Mouse (Mus musculus): ENCODE results near the gene Prkg1. TPM values are rescaled to one million over a fixed set of nuclear protein-coding genes. Genes with fewer than 3 reads are reported as not detected.

The Prkg1 gene
- polyA plus RNA-seq, 1 experiment from 2014 or later = 13.7 TPM

DNA sequence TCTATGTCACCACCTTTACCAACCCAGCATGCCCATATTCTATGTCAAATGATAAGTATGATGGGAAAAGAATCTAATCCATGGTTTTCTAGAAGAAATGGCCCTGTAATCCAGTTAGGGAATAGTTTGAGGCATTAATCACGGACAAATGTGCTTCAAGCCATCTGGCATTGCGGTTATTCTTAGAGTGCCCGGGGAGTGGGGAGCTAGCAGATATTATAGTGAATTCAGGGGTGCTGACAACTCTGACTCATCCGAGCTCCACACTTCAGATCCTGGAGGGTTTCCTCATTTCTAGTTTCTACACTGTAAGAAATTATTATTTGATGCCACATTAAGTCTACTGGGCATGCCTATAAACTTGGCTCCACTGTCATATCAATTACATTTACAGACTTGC is 200.5 kb downstream of the Prkg1 start:
- Histone ChIP-seq H3K4me1 (ENCODE audit: control insufficient read depth, insufficient read depth, low read length) (no peaks in the 10 kb centered on the region), H3K9me3 (ENCODE audit: control insufficient read depth, low read length) (no peaks in the 10 kb centered on the region), H3K4me2 (ENCODE audit: low read depth, low read length) (no peak overlapping the region), H3K36me3 (ENCODE audit: control insufficient read depth, insufficient read depth, low read length) (no peaks in the 10 kb centered on the region), H3K9ac (ENCODE audit: low read depth, low read length) (no peak overlapping the region), H3K27me3 (replicated peaks; ENCODE audit: control insufficient read depth, insufficient read depth, low read length) (no peaks in the 10 kb centered on the region), H3K4me3 (ENCODE audit: low read depth, low read length) (no peak overlapping the region), H3K27ac (replicated peaks; ENCODE audit: low read depth, low read length) (no peak overlapping the region)
- DNase-seq (ENCODE audit: low spot score) = no peak
- 85% methylated on average over 4 of the region's 4 CpGs for WGBS
- ATAC-seq (ENCODE audit: low read depth) = no peak

DNA sequence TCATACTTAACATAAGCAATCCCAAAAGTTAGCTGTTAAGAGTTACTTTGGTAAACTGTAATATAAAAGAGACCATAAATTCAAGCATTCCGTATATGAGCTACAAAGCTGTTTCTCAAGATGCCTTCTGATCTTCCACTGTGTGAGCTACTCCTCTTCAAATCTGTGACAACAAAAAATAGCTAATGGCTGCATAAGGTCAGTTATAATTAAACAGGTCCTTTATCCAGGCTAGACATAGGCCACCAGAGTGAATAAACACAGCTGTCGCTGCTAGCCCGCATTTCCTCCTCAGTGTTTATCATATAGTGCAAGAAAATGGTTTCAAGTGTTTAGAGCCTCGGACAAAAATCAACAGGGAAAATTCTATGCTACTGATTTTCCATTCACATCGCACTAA is 218.8 kb downstream of the Prkg1 start:
- DNase-seq (ENCODE audit: low spot score) (no peak), ATAC-seq (ENCODE audit: low read depth) (no peak)
- no peak overlapping the region for H3K9ac ChIP-seq (ENCODE audit: low read depth, low read length)
- H3K4me2 ChIP-seq (ENCODE audit: low read depth, low read length) = no peak overlapping the region
- H3K36me3 ChIP-seq (ENCODE audit: control insufficient read depth, insufficient read depth, low read length) = no peaks in the 10 kb centered on the region
- H3K27ac ChIP-seq (replicated peaks; ENCODE audit: low read depth, low read length) = no peak overlapping the region
- WGBS = 70% methylated on average over 5 of the region's 5 CpGs
- no peak overlapping the region for H3K4me3 ChIP-seq (ENCODE audit: low read depth, low read length)
- no peaks in the 10 kb centered on the region for H3K4me1 ChIP-seq (ENCODE audit: control insufficient read depth, insufficient read depth, low read length)
- no peaks in the 10 kb centered on the region for H3K27me3 ChIP-seq (replicated peaks; ENCODE audit: control insufficient read depth, insufficient read depth, low read length)
- H3K9me3 ChIP-seq (ENCODE audit: control insufficient read depth, low read length) = no peaks in the 10 kb centered on the region

DNA sequence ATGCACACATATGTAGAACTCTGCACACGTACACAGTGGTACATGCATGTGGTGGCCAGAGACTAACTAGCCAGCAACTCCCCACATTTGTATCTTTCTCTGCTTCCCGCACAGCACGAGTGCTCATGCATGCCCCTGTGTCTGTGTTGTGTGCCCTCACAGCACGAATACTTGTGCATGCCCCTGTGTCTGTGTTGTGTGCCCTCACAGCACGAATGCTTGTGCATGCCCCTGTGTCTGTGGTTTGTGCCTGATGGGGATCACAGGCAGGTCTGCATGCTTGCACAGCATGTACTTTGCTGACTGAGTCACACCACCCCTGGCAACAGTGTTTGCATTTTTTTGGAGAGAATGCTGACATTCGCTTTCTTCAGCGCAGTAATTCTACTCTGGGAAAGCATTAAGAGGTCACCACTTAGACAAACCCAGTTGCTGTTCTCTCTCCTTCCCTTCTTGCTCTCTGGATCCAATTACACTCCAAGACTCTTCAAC is 233.5 kb downstream of the Prkg1 start:
- peaks cover 10% of the 10 kb centered on the region for H3K4me1 ChIP-seq (ENCODE audit: control insufficient read depth, insufficient read depth, low read length)
- no peaks in the 10 kb centered on the region for H3K27me3 ChIP-seq (replicated peaks; ENCODE audit: control insufficient read depth, insufficient read depth, low read length)
- 16% methylated on average over 7 of the region's 7 CpGs for WGBS
- no peaks in the 10 kb centered on the region for H3K36me3 ChIP-seq (ENCODE audit: control insufficient read depth, insufficient read depth, low read length)
- H3K9ac ChIP-seq (ENCODE audit: low read depth, low read length) = no peak overlapping the region
- no peak overlapping the region for H3K4me2 ChIP-seq (ENCODE audit: low read depth, low read length)
- H3K4me3 ChIP-seq (ENCODE audit: low read depth, low read length) = no peak overlapping the region
- DNase-seq (ENCODE audit: low spot score) = peak; percentile 76
- no peaks in the 10 kb centered on the region for H3K9me3 ChIP-seq (ENCODE audit: control insufficient read depth, low read length)
- H3K27ac ChIP-seq (replicated peaks; ENCODE audit: low read depth, low read length) = no peak overlapping the region
- ATAC-seq (ENCODE audit: low read depth) = peak; percentile 57; the same call in 1 of the 2 replicates

DNA sequence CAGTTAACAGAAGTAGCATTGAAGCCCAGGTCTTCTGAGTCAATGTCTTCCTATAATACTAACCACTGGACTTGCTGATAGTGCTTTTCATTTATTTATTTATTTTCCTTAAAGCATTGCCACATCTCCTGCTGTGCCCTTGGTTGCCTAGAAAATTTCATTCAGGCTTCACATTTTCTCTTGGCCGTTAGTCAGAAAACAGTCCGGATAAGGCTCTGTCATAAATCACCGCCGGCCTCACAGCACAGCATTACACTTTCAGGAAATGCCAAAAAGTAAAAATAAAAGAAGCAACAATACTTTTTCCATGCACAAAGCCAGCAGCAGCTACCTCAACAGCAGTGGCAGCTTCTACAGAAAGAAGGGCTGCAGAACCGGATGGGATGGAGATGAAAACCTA is 234.2 kb downstream of the Prkg1 start:
- 33% methylated on average over 5 of the region's 5 CpGs for WGBS
- peak; percentile 53 for DNase-seq (ENCODE audit: low spot score)

DNA sequence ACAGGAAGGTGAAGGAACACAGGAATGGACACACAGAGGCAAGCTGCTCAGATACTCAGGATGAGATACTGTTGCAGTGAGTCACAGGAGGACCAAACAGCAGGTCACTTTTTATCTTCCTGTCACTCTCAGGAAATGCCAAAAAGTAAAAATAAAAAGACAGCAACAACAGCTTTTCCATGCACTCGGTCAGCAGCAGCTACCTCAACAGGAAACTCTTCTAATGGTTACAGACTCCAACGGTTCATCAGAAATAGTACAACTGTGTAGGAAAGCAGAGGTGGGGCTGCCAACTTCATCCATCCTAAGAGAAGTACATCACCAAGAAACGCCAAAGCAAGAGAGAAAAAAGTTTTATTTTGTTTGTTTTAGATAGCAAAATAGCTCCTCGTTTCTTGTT is 234.9 kb downstream of the Prkg1 start:
- Histone ChIP-seq H3K4me1 (ENCODE audit: control insufficient read depth, insufficient read depth, low read length) (peaks cover 10% of the 10 kb centered on the region), H3K4me2 (ENCODE audit: low read depth, low read length) (no peak overlapping the region), H3K4me3 (ENCODE audit: low read depth, low read length) (no peak overlapping the region), H3K36me3 (ENCODE audit: control insufficient read depth, insufficient read depth, low read length) (no peaks in the 10 kb centered on the region), H3K9ac (ENCODE audit: low read depth, low read length) (no peak overlapping the region), H3K27ac (replicated peaks; ENCODE audit: low read depth, low read length) (no peak overlapping the region), H3K9me3 (ENCODE audit: control insufficient read depth, low read length) (no peaks in the 10 kb centered on the region), H3K27me3 (replicated peaks; ENCODE audit: control insufficient read depth, insufficient read depth, low read length) (no peaks in the 10 kb centered on the region)
- 58% methylated on average over 4 of the region's 4 CpGs for WGBS
- no peak for DNase-seq (ENCODE audit: low spot score)
- ATAC-seq (ENCODE audit: low read depth) = no peak

More for the DNA sequence above, 234.2 kb downstream of the Prkg1 start:
- ATAC-seq (ENCODE audit: low read depth) = no peak
- Histone ChIP-seq H3K4me1 (ENCODE audit: control insufficient read depth, insufficient read depth, low read length) (peaks cover 10% of the 10 kb centered on the region), H3K27me3 (replicated peaks; ENCODE audit: control insufficient read depth, insufficient read depth, low read length) (no peaks in the 10 kb centered on the region), H3K27ac (replicated peaks; ENCODE audit: low read depth, low read length) (no peak overlapping the region; the same call in 1 of the 2 replicates), H3K4me2 (ENCODE audit: low read depth, low read length) (no peak overlapping the region), H3K9me3 (ENCODE audit: control insufficient read depth, low read length) (no peaks in the 10 kb centered on the region), H3K9ac (ENCODE audit: low read depth, low read length) (no peak overlapping the region), H3K4me3 (ENCODE audit: low read depth, low read length) (no peak overlapping the region), H3K36me3 (ENCODE audit: control insufficient read depth, insufficient read depth, low read length) (no peaks in the 10 kb centered on the region)

DNA sequence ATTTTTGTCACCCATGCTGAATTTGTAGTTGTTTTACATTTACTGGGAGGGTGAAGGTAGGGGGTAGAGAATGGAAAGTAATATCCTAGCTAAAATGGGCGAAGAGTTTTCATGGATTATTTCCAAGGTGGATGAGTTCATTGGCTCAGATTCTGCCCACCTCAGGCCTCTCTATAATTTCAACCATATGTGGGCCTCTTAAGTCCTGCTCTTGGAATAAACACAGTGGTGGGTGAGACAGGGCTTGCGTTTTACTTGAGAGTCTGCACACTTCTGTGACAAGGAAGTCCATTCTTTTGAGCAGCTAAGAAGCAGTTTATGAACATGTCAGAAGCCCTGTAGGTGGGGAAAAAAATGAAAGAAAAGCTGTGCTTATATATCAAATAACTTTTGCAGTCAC is 250.3 kb downstream of the Prkg1 start:
- no peaks in the 10 kb centered on the region for H3K27me3 ChIP-seq (replicated peaks; ENCODE audit: control insufficient read depth, insufficient read depth, low read length)
- no peak overlapping the region for H3K9ac ChIP-seq (ENCODE audit: low read depth, low read length)
- WGBS = 28% methylated on average over 2 of the region's 2 CpGs
- ATAC-seq (ENCODE audit: low read depth) = no peak
- no peak overlapping the region; the same call in 1 of the 2 replicates for H3K27ac ChIP-seq (replicated peaks; ENCODE audit: low read depth, low read length)
- H3K9me3 ChIP-seq (ENCODE audit: control insufficient read depth, low read length) = no peaks in the 10 kb centered on the region
- H3K4me3 ChIP-seq (ENCODE audit: low read depth, low read length) = no peak overlapping the region
- H3K36me3 ChIP-seq (ENCODE audit: control insufficient read depth, insufficient read depth, low read length) = no peaks in the 10 kb centered on the region
- H3K4me2 ChIP-seq (ENCODE audit: low read depth, low read length) = no peak overlapping the region
- DNase-seq (ENCODE audit: low spot score) = peak; percentile 75
- H3K4me1 ChIP-seq (ENCODE audit: control insufficient read depth, insufficient read depth, low read length) = peaks cover 10% of the 10 kb centered on the region; the same call in 1 of the 2 replicates

DNA sequence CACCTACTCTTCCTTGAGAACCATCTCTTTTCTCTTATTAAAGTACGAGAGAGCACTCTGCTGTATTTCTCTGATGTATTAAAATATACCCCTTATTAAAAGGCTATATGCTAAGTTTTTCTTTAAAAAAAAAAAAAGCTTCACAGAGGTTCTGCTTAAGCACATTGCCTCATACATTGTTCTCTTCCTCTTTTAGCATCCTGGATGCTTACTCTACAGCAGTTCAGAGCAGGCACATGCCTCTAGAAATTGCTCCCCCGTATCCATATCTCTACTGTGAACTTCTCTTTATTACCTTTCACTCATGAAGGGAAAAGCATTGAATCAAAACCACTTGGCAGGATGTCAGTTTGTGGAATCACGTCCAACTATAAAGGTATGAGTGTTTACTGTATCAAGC is 257.0 kb downstream of the Prkg1 start:
- Histone ChIP-seq H3K4me3 (ENCODE audit: low read depth, low read length) (no peak overlapping the region), H3K9me3 (ENCODE audit: control insufficient read depth, low read length) (no peaks in the 10 kb centered on the region), H3K4me2 (ENCODE audit: low read depth, low read length) (no peak overlapping the region), H3K4me1 (ENCODE audit: control insufficient read depth, insufficient read depth, low read length) (peaks cover 15% of the 10 kb centered on the region; the same call in 1 of the 2 replicates), H3K27me3 (replicated peaks; ENCODE audit: control insufficient read depth, insufficient read depth, low read length) (no peaks in the 10 kb centered on the region), H3K27ac (replicated peaks; ENCODE audit: low read depth, low read length) (no peak overlapping the region), H3K9ac (ENCODE audit: low read depth, low read length) (no peak overlapping the region), H3K36me3 (ENCODE audit: control insufficient read depth, insufficient read depth, low read length) (no peaks in the 10 kb centered on the region)
- DNase-seq (ENCODE audit: low spot score) (peak; percentile 31), ATAC-seq (ENCODE audit: low read depth) (no peak)
- 57% methylated on average over 3 of the region's 3 CpGs for WGBS

DNA sequence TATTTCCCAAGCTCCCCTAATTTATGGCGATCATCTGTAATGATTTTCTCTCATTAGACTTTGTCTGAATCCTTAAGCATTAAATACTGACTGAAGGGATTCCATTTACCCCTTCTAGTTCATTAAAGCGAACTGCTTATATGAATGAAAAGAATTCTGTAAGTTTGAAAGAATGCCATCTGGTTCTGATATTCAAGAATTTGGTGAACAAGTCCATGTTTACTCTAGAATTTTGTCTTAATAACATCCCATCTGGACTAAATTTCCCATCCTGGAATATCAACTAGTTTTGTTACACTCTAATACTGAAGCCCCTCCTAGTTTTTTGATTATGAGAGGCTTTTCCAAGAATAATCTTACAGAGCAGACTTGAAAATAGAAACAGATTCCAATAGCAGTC is 258.5 kb downstream of the Prkg1 start:
- no peaks in the 10 kb centered on the region for H3K27me3 ChIP-seq (replicated peaks; ENCODE audit: control insufficient read depth, insufficient read depth, low read length)
- no peak overlapping the region for H3K4me2 ChIP-seq (ENCODE audit: low read depth, low read length)
- no peak overlapping the region for H3K9ac ChIP-seq (ENCODE audit: low read depth, low read length)
- H3K4me1 ChIP-seq (ENCODE audit: control insufficient read depth, insufficient read depth, low read length) = peaks cover 15% of the 10 kb centered on the region; the same call in 1 of the 2 replicates
- H3K27ac ChIP-seq (replicated peaks; ENCODE audit: low read depth, low read length) = 0 out of 2 replicates have a peak overlapping the region, but pooled peaks have one; percentile 11
- DNase-seq (ENCODE audit: low spot score) = peak; percentile 88
- no peak overlapping the region for H3K4me3 ChIP-seq (ENCODE audit: low read depth, low read length)
- no peak for ATAC-seq (ENCODE audit: low read depth)
- no peaks in the 10 kb centered on the region for H3K9me3 ChIP-seq (ENCODE audit: control insufficient read depth, low read length)
- 41% methylated on average over 2 of the region's 2 CpGs for WGBS
- H3K36me3 ChIP-seq (ENCODE audit: control insufficient read depth, insufficient read depth, low read length) = no peaks in the 10 kb centered on the region

DNA sequence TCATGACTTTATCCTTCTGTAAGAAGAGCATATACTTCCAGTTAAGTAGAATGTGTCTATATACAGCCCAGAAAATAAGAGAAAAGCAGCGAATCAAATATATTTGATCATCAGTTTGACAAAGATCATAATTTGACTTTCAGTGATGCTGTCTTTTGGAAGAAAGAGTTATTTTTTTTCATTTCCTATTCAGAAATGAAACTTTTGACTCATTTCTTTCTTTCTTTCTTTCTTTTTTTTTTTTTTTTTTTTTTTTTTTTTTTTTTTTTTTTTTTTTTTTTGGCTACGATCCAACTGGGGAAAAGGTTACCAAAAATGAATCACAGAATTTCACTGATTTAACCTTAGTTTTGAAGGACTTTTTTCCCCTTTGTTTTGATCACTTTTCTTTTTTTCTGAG is 259.8 kb downstream of the Prkg1 start:
- Histone ChIP-seq H3K27me3 (replicated peaks; ENCODE audit: control insufficient read depth, insufficient read depth, low read length) (no peaks in the 10 kb centered on the region), H3K27ac (replicated peaks; ENCODE audit: low read depth, low read length) (no peak overlapping the region), H3K4me1 (ENCODE audit: control insufficient read depth, insufficient read depth, low read length) (peaks cover 15% of the 10 kb centered on the region; the same call in 1 of the 2 replicates), H3K9ac (ENCODE audit: low read depth, low read length) (no peak overlapping the region), H3K36me3 (ENCODE audit: control insufficient read depth, insufficient read depth, low read length) (no peaks in the 10 kb centered on the region), H3K4me2 (ENCODE audit: low read depth, low read length) (no peak overlapping the region), H3K4me3 (ENCODE audit: low read depth, low read length) (no peak overlapping the region), H3K9me3 (ENCODE audit: control insufficient read depth, low read length) (no peaks in the 10 kb centered on the region)
- WGBS = 83% methylated on average over 2 of the region's 2 CpGs
- ATAC-seq (ENCODE audit: low read depth) (no peak), DNase-seq (ENCODE audit: low spot score) (no peak)

All from embryonic facial prominence, embryonic 14.5 days (tissue).